Mouse (Mus musculus) kidney, adult 2 months (tissue): Measurements from ENCODE around the gene Crebbp.

Experiments
- CTCF ChIP-seq: fragments of 200-500 bp; conservative IDR thresholded peaks from 2 replicates; pipeline ENCODE4 v1.5.1; 2011; ENCODE audit warnings: low read depth, mild to moderate bottlenecking, control low read depth, low read length, moderate library complexity, mixed read lengths; ENCODE audit not compliant: insufficient read depth, insufficient read length
- POLR2A ChIP-seq: fragments of 200-500 bp; IDR thresholded peaks from one replicate; pipeline ENCODE4 v1.6.1; 2011; ENCODE audit warnings: low read depth, low read length, control low read depth

- TF ChIP-seq POLR2A (no peak), CTCF (no peak)
Measured at GRCm38 (mm10) chr16:4210290-4210689, 3.5 kb downstream of the Crebbp start.
